Mouse (Mus musculus) ES-Bruce4 (cell line): ENCODE results near the gene Dhrs3.

Experiments used
- CTCF ChIP-seq: IDR thresholded peaks from one replicate; pipeline ENCODE4 v1.8.1; 2011; ENCODE audit warnings: low read depth, low read length
- POLR2A ChIP-seq: IDR thresholded peaks from one replicate; pipeline ENCODE4 v1.8.1; 2011; ENCODE audit warnings: low read length; ENCODE audit not compliant: insufficient read depth

- TF ChIP-seq CTCF (no peak), POLR2A (no peak)
Measured at GRCm38 (mm10) chr4:144949441-144950326, 57.1 kb downstream of the Dhrs3 start.
